Mouse (Mus musculus) forebrain, embryonic 14.5 days (tissue): ENCODE data around the gene Fgfr2. TPM values are rescaled to one million over a fixed set of nuclear protein-coding genes. Genes with fewer than 3 reads are reported as not detected.

Source experiments
- ATAC-seq: fragments of 200-750 bp; cut with Nextera tagmentation; 2 replicates; pipeline ENCODE4 v1.8.0; 2017; ENCODE audit warnings: mild to moderate bottlenecking, moderate library complexity
- DNase-seq: peaks from one replicate; pipeline ENCODE4 v3.0.0-alpha.2; 2015; ENCODE audit warnings: low spot score
- H3K27ac ChIP-seq: fragments of 300-500 bp; sonication (generic); 2 replicates; pipeline ENCODE4 v1.5.1; 2014; ENCODE audit warnings: low read depth, mild to moderate bottlenecking, control low read depth, low read length, moderate library complexity
- H3K27me3 ChIP-seq: fragments of 300-500 bp; sonication (generic); replicated peaks from 2 replicates; pipeline ENCODE4 v1.6.1; 2014; ENCODE audit warnings: low read length, control low read depth, mixed read lengths; ENCODE audit not compliant: control insufficient read depth, insufficient read depth
- H3K36me3 ChIP-seq: fragments of 300-500 bp; sonication (generic); 2 replicates; pipeline ENCODE4 v1.6.1; 2014; ENCODE audit warnings: low read length, control low read depth; ENCODE audit not compliant: control insufficient read depth, insufficient read depth
- H3K4me1 ChIP-seq: fragments of 300-500 bp; sonication (generic); 2 replicates; pipeline ENCODE4 v1.6.1; 2014; ENCODE audit warnings: antibody characterized with exemption, low read length, control low read depth; ENCODE audit not compliant: control insufficient read depth, insufficient read depth
- H3K4me2 ChIP-seq: fragments of 300-500 bp; sonication (generic); 2 replicates; pipeline ENCODE4 v1.6.1; 2014; ENCODE audit warnings: mild to moderate bottlenecking, control low read depth, low read length
- H3K4me3 ChIP-seq: fragments of 300-500 bp; sonication (generic); 2 replicates; pipeline ENCODE4 v1.5.1; 2014; ENCODE audit warnings: low read depth, low read length, control low read depth
- H3K9ac ChIP-seq: fragments of 300-500 bp; sonication (generic); 2 replicates; pipeline ENCODE4 v1.6.1; 2014; ENCODE audit warnings: mild to moderate bottlenecking, low read length, control low read depth, moderate library complexity
- H3K9me3 ChIP-seq: fragments of 300-500 bp; sonication (generic); replicated peaks from 2 replicates; pipeline ENCODE4 v1.6.1; 2016; ENCODE audit warnings: low read length, control low read depth, mixed read lengths; ENCODE audit not compliant: control insufficient read depth
- WGBS: fragments of 180-500 bp; shearing (Covaris S2); extraction: QIAGEN DNeasy Blood & Tissue Kit; methylation state at CpG from one replicate; pipeline ENCODE4 v1.1.7; 2014; 5-methylcytosine and 5-hydroxymethylcytosine counted together
- polyA plus RNA-seq: library from polyadenylated mRNA; unstranded; fragments of >200 nt; fragmentation: Nextera tagmentation; extraction: Ambion mirVana; gene quantifications from 2 replicates; pipeline ENCODE4 v1.2.1, GENCODE M21; 2014

The Fgfr2 gene
- polyA plus RNA-seq, 1 experiment from 2014 or later: 35.9 TPM

- Histone ChIP-seq H3K4me3 (no peak overlapping the region), H3K9ac (no peak overlapping the region), H3K4me1 (peaks cover 2% of the 10 kb centered on the region; the same call in 1 of the 2 replicates), H3K9me3 (no peaks in the 10 kb centered on the region), H3K27me3 (no peaks in the 10 kb centered on the region), H3K36me3 (no peaks in the 10 kb centered on the region), H3K4me2 (no peak overlapping the region), H3K27ac (no peak overlapping the region)
- no peak for DNase-seq
- 79% methylated on average over 6 of the region's 6 CpGs for WGBS
- no peak for ATAC-seq
Observed at GRCm38 (mm10) chr7:130966876-130967275, 2156.3 kb downstream of the Fgfr2 start.

- Histone ChIP-seq H3K4me1 (peaks cover 2% of the 10 kb centered on the region; the same call in 1 of the 2 replicates), H3K36me3 (no peaks in the 10 kb centered on the region), H3K9me3 (no peaks in the 10 kb centered on the region), H3K4me3 (no peak overlapping the region), H3K4me2 (no peak overlapping the region), H3K27ac (no peak overlapping the region), H3K9ac (no peak overlapping the region), H3K27me3 (no peaks in the 10 kb centered on the region)
- WGBS: 93% methylated on average over 5 of the region's 5 CpGs
- ATAC-seq: no peak
- DNase-seq: no peak
Observed at GRCm38 (mm10) chr7:130966451-130966850, 2156.7 kb downstream of the Fgfr2 start.

GRCm38 (mm10) chr7:130965909-130966365 lies 2157.2 kb downstream of the Fgfr2 start:
- Histone ChIP-seq H3K27ac (peak overlapping the region; percentile 41; the same call in 1 of the 2 replicates), H3K4me3 (no peak overlapping the region), H3K4me1 (peaks cover 2% of the 10 kb centered on the region; the same call in 1 of the 2 replicates), H3K9ac (no peak overlapping the region), H3K9me3 (no peaks in the 10 kb centered on the region), H3K27me3 (no peaks in the 10 kb centered on the region), H3K36me3 (no peaks in the 10 kb centered on the region), H3K4me2 (no peak overlapping the region)
- peak; percentile 85 for DNase-seq
- ATAC-seq: peak; percentile 44; the same call in 1 of the 2 replicates
- WGBS: 42% methylated on average over 4 of the region's 4 CpGs

- no peak for DNase-seq
- Histone ChIP-seq H3K9ac (no peak overlapping the region), H3K4me3 (no peak overlapping the region), H3K27me3 (no peaks in the 10 kb centered on the region), H3K27ac (peak overlapping the region; percentile 4; the same call in 1 of the 2 replicates), H3K9me3 (no peaks in the 10 kb centered on the region), H3K4me2 (no peak overlapping the region), H3K4me1 (peaks cover 2% of the 10 kb centered on the region; the same call in 1 of the 2 replicates), H3K36me3 (no peaks in the 10 kb centered on the region)
- WGBS: 95% methylated on average over 4 of the region's 4 CpGs
- no peak for ATAC-seq
Observed at GRCm38 (mm10) chr7:130965396-130965795, 2157.8 kb downstream of the Fgfr2 start.

GRCm38 (mm10) chr7:130964686-130965085 lies 2158.5 kb downstream of the Fgfr2 start:
- 80% methylated on average over 5 of the region's 5 CpGs for WGBS
- no peak overlapping the region for H3K4me3 ChIP-seq
- no peaks in the 10 kb centered on the region for H3K9me3 ChIP-seq
- H3K4me1 ChIP-seq: peaks cover 2% of the 10 kb centered on the region; the same call in 1 of the 2 replicates
- DNase-seq (peak; percentile 20), ATAC-seq (no peak)
- no peak overlapping the region for H3K9ac ChIP-seq
- no peak overlapping the region for H3K27ac ChIP-seq
- H3K27me3 ChIP-seq: no peaks in the 10 kb centered on the region
- H3K36me3 ChIP-seq: no peaks in the 10 kb centered on the region
- H3K4me2 ChIP-seq: no peak overlapping the region

- no peaks in the 10 kb centered on the region for H3K36me3 ChIP-seq
- DNase-seq (no peak), ATAC-seq (no peak)
- H3K4me1 ChIP-seq: peaks cover 2% of the 10 kb centered on the region; the same call in 1 of the 2 replicates
- no peaks in the 10 kb centered on the region for H3K9me3 ChIP-seq
- no peak overlapping the region for H3K4me3 ChIP-seq
- H3K27me3 ChIP-seq: no peaks in the 10 kb centered on the region
- H3K4me2 ChIP-seq: no peak overlapping the region
- no peak overlapping the region for H3K9ac ChIP-seq
- WGBS: 97% methylated on average over 6 of the region's 6 CpGs
- H3K27ac ChIP-seq: no peak overlapping the region
Observed at GRCm38 (mm10) chr7:130961429-130961828, 2161.7 kb downstream of the Fgfr2 start.

- no peak for ATAC-seq
- WGBS: 57% methylated on average over 7 of the region's 7 CpGs
Observed at GRCm38 (mm10) chr7:130959868-130960267, 2163.3 kb downstream of the Fgfr2 start.

GRCm38 (mm10) chr7:130958551-130958950 lies 2164.6 kb downstream of the Fgfr2 start:
- no peak overlapping the region for H3K27ac ChIP-seq
- no peaks in the 10 kb centered on the region for H3K4me1 ChIP-seq
- H3K4me3 ChIP-seq: no peak overlapping the region
- 62% methylated on average over 7 of the region's 7 CpGs for WGBS
- H3K9me3 ChIP-seq: no peaks in the 10 kb centered on the region
- no peak overlapping the region for H3K9ac ChIP-seq
- H3K36me3 ChIP-seq: no peaks in the 10 kb centered on the region
- H3K4me2 ChIP-seq: no peak overlapping the region
- no peak for ATAC-seq
- DNase-seq: no peak
- H3K27me3 ChIP-seq: no peaks in the 10 kb centered on the region

More at GRCm38 (mm10) chr7:130959868-130960267, 2163.3 kb downstream of the Fgfr2 start:
- Histone ChIP-seq H3K4me1 (no peaks in the 10 kb centered on the region), H3K27ac (no peak overlapping the region), H3K4me3 (no peak overlapping the region), H3K36me3 (no peaks in the 10 kb centered on the region), H3K9me3 (no peaks in the 10 kb centered on the region), H3K27me3 (no peaks in the 10 kb centered on the region), H3K4me2 (no peak overlapping the region), H3K9ac (no peak overlapping the region)
- peak; percentile 39 for DNase-seq

- Histone ChIP-seq H3K4me2 (no peak overlapping the region), H3K4me1 (no peaks in the 10 kb centered on the region), H3K9me3 (no peaks in the 10 kb centered on the region), H3K4me3 (no peak overlapping the region), H3K27ac (no peak overlapping the region), H3K27me3 (no peaks in the 10 kb centered on the region), H3K36me3 (no peaks in the 10 kb centered on the region), H3K9ac (no peak overlapping the region)
- ATAC-seq (no peak), DNase-seq (peak; percentile 39)
- WGBS: 87% methylated on average over 10 of the region's 10 CpGs
Observed at GRCm38 (mm10) chr7:130954177-130954601, 2169.0 kb downstream of the Fgfr2 start.
